Mouse (Mus musculus) small intestine, adult 2 months (tissue): Measurements from ENCODE around the gene Rin3. TPM values are rescaled to one million over a fixed set of nuclear protein-coding genes. Genes with fewer than 3 reads are reported as not detected.

Experiments
- H3K27ac ChIP-seq: fragments of 200-500 bp; 2 replicates; pipeline ENCODE4 v1.5.1; 2012; ENCODE audit warnings: low read depth, low read length, control low read depth, inconsistent platforms; ENCODE audit not compliant: insufficient read depth
- H3K27me3 ChIP-seq: fragments of 200-500 bp; 2 replicates; pipeline ENCODE4 v1.6.1; 2012; ENCODE audit warnings: mild to moderate bottlenecking, moderate library complexity, low read length, inconsistent platforms; ENCODE audit not compliant: control insufficient read depth, insufficient read depth
- H3K36me3 ChIP-seq: fragments of 200-500 bp; 2 replicates; pipeline ENCODE4 v1.6.1; 2012; ENCODE audit warnings: mild to moderate bottlenecking, low read length, control low read depth, inconsistent platforms; ENCODE audit not compliant: control insufficient read depth, insufficient read depth
- H3K4me1 ChIP-seq: fragments of 200-500 bp; 2 replicates; pipeline ENCODE4 v1.6.1; 2012; ENCODE audit warnings: low read length, inconsistent platforms, mixed read lengths; ENCODE audit not compliant: control insufficient read depth, insufficient read depth, insufficient read length
- H3K4me3 ChIP-seq: fragments of 200-500 bp; 2 replicates; pipeline ENCODE4 v1.5.1; 2012; ENCODE audit warnings: low read depth, mild to moderate bottlenecking, control low read depth, inconsistent platforms, low read length, moderate library complexity
- CTCF ChIP-seq: fragments of 200-500 bp; IDR thresholded peaks from 2 replicates; pipeline ENCODE4 v1.5.1; 2012; ENCODE audit warnings: low read depth, mild to moderate bottlenecking, control low read depth, inconsistent platforms, low read length, moderate library complexity, mixed read lengths; ENCODE audit not compliant: insufficient replicate concordance, insufficient read length; ENCODE audit errors: extremely low read depth
- POLR2A ChIP-seq: fragments of 200-500 bp; IDR thresholded peaks from 2 replicates; pipeline ENCODE4 v1.6.1; 2012; ENCODE audit warnings: low read depth, mild to moderate bottlenecking, control low read depth, inconsistent platforms, low read length, moderate library complexity
- WGBS: fragments of 180-500 bp; shearing (Covaris S2); methylation state at CpG from one replicate; pipeline ENCODE4 v1.1.7; 2018; 5-methylcytosine and 5-hydroxymethylcytosine counted together
- polyA plus RNA-seq: library from polyadenylated mRNA; depleted of rRNA; stranded (reverse); fragments of >200 nt; gene quantifications from 2 replicates; pipeline ENCODE4 v1.2.3, GENCODE M21; 2012

Rin3 gene
- polyA plus RNA-seq, 1 experiment: 10.7 TPM

DNA sequence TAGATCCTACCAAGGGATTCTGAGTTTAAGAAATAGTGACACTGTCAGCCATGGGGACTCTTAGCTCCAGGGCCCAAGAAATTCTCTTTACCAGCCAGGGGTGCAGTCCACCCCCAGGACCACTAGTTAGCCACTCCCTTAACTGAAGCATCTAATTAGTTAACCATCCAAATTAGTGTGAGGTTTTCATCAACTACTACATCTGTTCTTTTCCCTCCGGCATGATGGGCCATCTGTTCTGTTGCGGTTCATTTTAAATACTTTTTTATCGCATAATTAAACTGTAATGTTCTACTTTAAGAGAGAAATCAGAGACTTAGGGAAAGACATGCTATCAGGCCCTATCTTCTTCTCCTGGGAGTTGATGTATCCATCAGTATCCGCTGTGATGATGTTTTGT, 32.5 kb upstream of the Rin3 start:
- Histone ChIP-seq H3K4me1 (no peaks in the 10 kb centered on the region), H3K27me3 (no peaks in the 10 kb centered on the region), H3K36me3 (no peaks in the 10 kb centered on the region), H3K27ac (no peak overlapping the region), H3K4me3 (no peak overlapping the region)
- no peak for TF ChIP-seq CTCF
- no peak for TF ChIP-seq POLR2A
- WGBS: 92% methylated on average over 4 of the region's 4 CpGs

DNA sequence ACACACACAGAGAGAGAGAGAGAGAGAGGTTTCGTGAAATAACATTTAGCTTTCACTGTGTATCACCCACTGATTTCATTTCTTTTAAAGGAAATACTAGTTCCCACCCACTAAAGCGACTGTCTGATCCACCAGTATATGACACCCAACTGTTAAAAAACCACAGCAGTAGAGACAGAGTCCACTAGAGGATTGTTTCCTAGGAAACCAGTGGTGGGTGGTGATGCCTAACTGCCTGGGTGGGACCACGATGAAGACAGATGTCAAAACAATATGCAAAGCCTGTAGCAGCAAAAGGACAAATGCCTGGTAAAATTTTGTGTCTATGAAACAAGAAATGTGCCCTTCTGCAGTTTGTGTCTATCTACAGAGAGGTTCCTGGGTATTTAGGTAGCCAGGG, 31.8 kb upstream of the Rin3 start:
- TF ChIP-seq POLR2A (no peak), CTCF (no peak)
- H3K4me3 ChIP-seq: no peak overlapping the region
- no peaks in the 10 kb centered on the region for H3K27me3 ChIP-seq
- 71% methylated on average over 3 of the region's 3 CpGs for WGBS
- H3K36me3 ChIP-seq: no peaks in the 10 kb centered on the region
- H3K27ac ChIP-seq: no peak overlapping the region
- H3K4me1 ChIP-seq: no peaks in the 10 kb centered on the region

DNA sequence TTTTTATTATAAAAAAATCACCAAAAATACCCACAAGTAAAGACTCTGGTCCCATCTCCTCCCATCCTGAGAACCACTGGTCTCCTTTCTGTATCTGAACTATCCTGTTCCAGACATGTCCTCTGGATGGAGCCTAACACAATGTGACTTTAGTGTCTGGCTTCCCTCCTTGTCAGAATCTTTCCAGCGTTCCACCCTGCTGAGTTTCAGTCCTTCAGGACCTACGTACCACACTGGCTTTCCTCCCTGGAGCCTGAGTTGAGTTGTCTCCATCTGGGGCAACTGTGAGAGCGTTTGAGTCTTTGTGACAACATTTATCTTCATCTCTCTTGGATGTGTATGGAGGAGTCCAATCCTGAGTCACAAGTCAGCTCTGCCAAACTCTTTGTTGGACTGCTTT, 30.9 kb upstream of the Rin3 start:
- no peak for TF ChIP-seq CTCF
- TF ChIP-seq POLR2A: no peak
- no peaks in the 10 kb centered on the region for H3K27me3 ChIP-seq
- no peak overlapping the region for H3K27ac ChIP-seq
- no peak overlapping the region for H3K4me3 ChIP-seq
- no peaks in the 10 kb centered on the region for H3K4me1 ChIP-seq
- H3K36me3 ChIP-seq: no peaks in the 10 kb centered on the region
- 61% methylated on average over 3 of the region's 3 CpGs for WGBS

DNA sequence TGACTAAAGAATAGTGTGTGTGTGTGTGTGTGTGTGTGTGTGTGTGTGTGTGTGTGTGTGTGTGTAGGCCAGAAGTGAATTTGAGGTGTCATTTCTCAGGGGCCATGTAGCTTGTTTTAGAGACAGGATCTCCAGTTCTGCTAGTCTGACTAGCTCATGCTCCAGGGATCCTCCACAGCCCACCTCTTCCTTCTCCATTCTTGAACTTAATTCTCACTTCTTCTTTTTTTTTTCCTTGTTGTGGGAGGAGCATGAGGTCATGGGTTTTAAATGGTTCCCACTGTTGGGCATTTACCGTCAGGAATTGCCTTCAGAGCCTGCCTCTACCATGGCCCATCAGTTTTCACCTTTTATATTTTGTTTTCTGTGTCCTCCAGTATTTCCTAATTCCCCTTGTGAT, 30.3 kb upstream of the Rin3 start:
- Histone ChIP-seq H3K27me3 (no peaks in the 10 kb centered on the region), H3K4me3 (no peak overlapping the region), H3K4me1 (no peaks in the 10 kb centered on the region), H3K27ac (no peak overlapping the region), H3K36me3 (no peaks in the 10 kb centered on the region)
- TF ChIP-seq POLR2A (no peak), CTCF (no peak)
- WGBS: 71% methylated on average over 1 of the region's 1 CpGs

DNA sequence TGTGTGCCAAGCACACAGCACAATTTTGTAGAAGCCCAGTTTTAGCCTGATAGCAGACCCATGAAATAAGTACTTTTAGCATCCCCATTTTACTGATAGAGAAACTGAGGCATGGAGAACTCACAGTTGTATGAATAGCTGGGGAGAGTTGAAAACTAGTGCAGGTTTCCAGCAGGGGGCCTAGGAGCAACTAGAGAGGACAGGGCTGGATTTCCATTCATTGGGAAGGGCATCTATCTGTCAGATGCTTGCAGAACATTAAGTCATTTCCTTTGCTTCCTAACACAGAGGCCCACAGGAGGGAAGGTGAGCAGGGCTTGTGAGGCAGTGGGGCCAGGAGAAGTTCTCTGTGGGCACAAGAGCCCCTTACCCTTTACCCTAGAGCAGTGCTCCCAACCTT, 27.8 kb upstream of the Rin3 start:
- Histone ChIP-seq H3K27ac (no peak overlapping the region), H3K27me3 (no peaks in the 10 kb centered on the region), H3K36me3 (no peaks in the 10 kb centered on the region), H3K4me1 (no peaks in the 10 kb centered on the region), H3K4me3 (no peak overlapping the region)
- TF ChIP-seq CTCF (no peak), POLR2A (no peak)

DNA sequence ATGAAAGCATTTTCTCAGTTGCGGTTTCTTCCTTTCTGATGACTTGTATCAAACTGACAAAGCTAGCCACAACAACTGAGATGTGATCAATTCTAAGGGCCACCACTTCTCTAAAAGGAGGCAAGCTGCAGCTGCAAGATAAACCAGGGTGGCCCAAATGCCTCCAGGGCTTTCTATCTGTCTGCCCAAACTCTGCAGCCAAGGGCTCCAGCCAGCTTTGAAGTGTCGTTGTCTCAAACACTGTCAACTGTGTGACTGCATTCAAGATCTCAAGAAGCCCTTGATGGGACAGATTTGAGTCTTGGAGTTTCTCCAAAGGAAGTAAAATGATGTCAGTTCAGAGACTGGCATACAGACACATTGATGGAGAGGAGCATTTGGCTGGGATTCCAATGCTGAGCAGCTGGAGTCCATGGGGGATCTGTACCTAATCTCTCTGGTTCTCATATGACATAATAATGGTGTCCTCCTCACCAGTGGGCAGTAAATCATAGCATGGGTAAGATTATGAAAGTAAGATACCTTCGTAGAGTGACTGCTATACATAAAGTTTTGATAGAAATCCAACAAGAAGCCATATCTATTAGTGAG, 24.2 kb upstream of the Rin3 start:
- WGBS: 81% methylated on average over 3 of the region's 3 CpGs
- Histone ChIP-seq H3K4me3 (no peak overlapping the region), H3K27ac (no peak overlapping the region), H3K36me3 (no peaks in the 10 kb centered on the region), H3K4me1 (peaks cover 3% of the 10 kb centered on the region; the same call in 1 of the 2 replicates), H3K27me3 (no peaks in the 10 kb centered on the region)
- no peak for TF ChIP-seq POLR2A
- TF ChIP-seq CTCF: no peak

DNA sequence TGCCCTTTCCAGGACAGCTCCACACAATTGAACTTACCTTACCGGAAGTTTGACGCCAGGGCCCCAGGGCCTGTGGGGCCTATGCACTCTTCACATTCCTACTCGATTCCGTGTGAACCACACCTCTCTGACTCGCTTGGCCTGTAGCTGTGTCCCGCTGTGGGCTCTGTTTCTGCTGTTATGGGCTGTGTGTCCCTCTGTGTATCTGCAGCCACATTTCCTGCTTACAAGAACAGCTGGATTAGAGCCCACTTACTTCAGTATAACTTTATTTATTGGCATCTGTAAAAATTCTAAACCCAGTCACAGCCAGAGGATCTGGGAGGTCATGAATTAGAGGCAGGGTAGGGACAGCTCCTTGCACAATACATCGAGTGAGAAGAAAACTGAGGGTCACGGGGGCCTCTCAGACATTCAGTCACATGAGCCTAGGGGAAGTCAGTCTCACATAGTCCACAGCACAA, 20.9 kb upstream of the Rin3 start:
- H3K4me3 ChIP-seq: no peak overlapping the region
- peaks cover 3% of the 10 kb centered on the region; the same call in 1 of the 2 replicates for H3K4me1 ChIP-seq
- H3K27me3 ChIP-seq: no peaks in the 10 kb centered on the region
- WGBS: 28% methylated on average over 8 of the region's 8 CpGs
- no peaks in the 10 kb centered on the region for H3K36me3 ChIP-seq
- TF ChIP-seq POLR2A (no peak), CTCF (no peak)
- H3K27ac ChIP-seq: no peak overlapping the region
